Mouse (Mus musculus) liver, postnatal 0 days (tissue): ENCODE data around the gene Cd69. TPM values are rescaled to one million over a fixed set of nuclear protein-coding genes. Genes with fewer than 3 reads are reported as not detected.
A peak's percentile ranks its signal among the peaks of the same experiment; 100 is the strongest.

Experiments used
- ATAC-seq: fragments of 200-750 bp; cut with Nextera tagmentation; 2 replicates; pipeline ENCODE4 v1.8.0; 2017; ENCODE audit warnings: mild to moderate bottlenecking, moderate library complexity
- DNase-seq: peaks from one replicate; pipeline ENCODE4 v3.0.0-alpha.2; 2016
- H3K27ac ChIP-seq: fragments of 300-500 bp; sonication (generic); 2 replicates; pipeline ENCODE4 v1.5.1; 2014; ENCODE audit warnings: antibody characterized with exemption, moderate library complexity, mild to moderate bottlenecking, low read depth
- H3K27me3 ChIP-seq: fragments of 300-500 bp; sonication (generic); 2 replicates; pipeline ENCODE4 v1.6.1; 2014; ENCODE audit warnings: low read length, control low read depth, mixed read lengths; ENCODE audit not compliant: insufficient read depth
- H3K36me3 ChIP-seq: fragments of 300-500 bp; sonication (generic); replicated peaks from 2 replicates; pipeline ENCODE4 v1.6.1; 2014; ENCODE audit warnings: mild to moderate bottlenecking, control low read depth, low read length, moderate library complexity, mixed read lengths; ENCODE audit not compliant: insufficient read depth
- H3K4me1 ChIP-seq: fragments of 300-500 bp; sonication (generic); 2 replicates; pipeline ENCODE4 v1.6.1; 2014; ENCODE audit warnings: antibody characterized with exemption, mild to moderate bottlenecking, control low read depth; ENCODE audit not compliant: insufficient read depth
- H3K4me2 ChIP-seq: fragments of 300-500 bp; sonication (generic); 2 replicates; pipeline ENCODE4 v1.6.1; 2014; ENCODE audit warnings: low read depth, mild to moderate bottlenecking, low read length, moderate library complexity, mixed read lengths
- H3K4me3 ChIP-seq: fragments of 300-500 bp; sonication (generic); 2 replicates; pipeline ENCODE4 v1.5.1; 2014; ENCODE audit warnings: low read depth, low read length
- H3K9ac ChIP-seq: fragments of 300-500 bp; sonication (generic); replicated peaks from 2 replicates; pipeline ENCODE4 v1.6.1; 2014; ENCODE audit warnings: mild to moderate bottlenecking, moderate library complexity
- H3K9me3 ChIP-seq: fragments of 300-500 bp; sonication (generic); 2 replicates; pipeline ENCODE4 v1.6.1; 2016; ENCODE audit warnings: mild to moderate bottlenecking, control low read depth, low read length, mixed read lengths
- CTCF ChIP-seq: sonication (generic); IDR thresholded peaks from 2 replicates; pipeline ENCODE4 v1.5.1; 2016; ENCODE audit warnings: antibody characterized with exemption, low read depth
- EP300 ChIP-seq: IDR thresholded peaks from 2 replicates; pipeline ENCODE4 v1.6.1; 2016; ENCODE audit warnings: antibody characterized with exemption, low read depth, mild to moderate bottlenecking
- WGBS: fragments of 180-500 bp; shearing (Covaris S2); extraction: QIAGEN DNeasy Blood & Tissue Kit; methylation state at CpG from one replicate; pipeline ENCODE4 v1.1.7; 2014; ENCODE audit not compliant: insufficient replicate concordance; 5-methylcytosine and 5-hydroxymethylcytosine counted together
- polyA plus RNA-seq: library from polyadenylated mRNA; unstranded; fragments of >200 nt; fragmentation: Nextera tagmentation; extraction: Ambion mirVana; gene quantifications from 2 replicates; pipeline ENCODE4 v1.2.1, GENCODE M21; 2015

Gene Cd69
- polyA plus RNA-seq, 1 experiment from 2014 or later: 1.5 TPM

- no peaks in the 10 kb centered on the region for H3K27me3 ChIP-seq
- DNase-seq (no peak), ATAC-seq (no peak)
- no peak for TF ChIP-seq EP300
- no peak for TF ChIP-seq CTCF
- H3K36me3 ChIP-seq: no peaks in the 10 kb centered on the region
- H3K9me3 ChIP-seq: no peaks in the 10 kb centered on the region
- no peak overlapping the region for H3K9ac ChIP-seq
- H3K4me1 ChIP-seq: peaks cover 23% of the 10 kb centered on the region
- WGBS: 83% methylated on average over 9 of the region's 9 CpGs
- H3K27ac ChIP-seq: no peak overlapping the region
- no peak overlapping the region for H3K4me2 ChIP-seq
- H3K4me3 ChIP-seq: no peak overlapping the region
Observed at GRCm38 (mm10) chr6:129239564-129240248, 35.5 kb downstream of the Cd69 start.

GRCm38 (mm10) chr6:129238275-129239038 lies 36.8 kb downstream of the Cd69 start:
- Histone ChIP-seq H3K4me3 (peak overlapping the region; percentile 67), H3K27me3 (no peaks in the 10 kb centered on the region), H3K4me2 (peak overlapping the region; percentile 76), H3K4me1 (peaks cover 33% of the 10 kb centered on the region), H3K27ac (peak overlapping the region; percentile 91), H3K9ac (peak overlapping the region; percentile 71), H3K36me3 (no peaks in the 10 kb centered on the region), H3K9me3 (no peaks in the 10 kb centered on the region)
- ATAC-seq (peak; percentile 73), DNase-seq (peak; percentile 78)
- 9% methylated on average over 14 of the region's 14 CpGs for WGBS
- no peak for TF ChIP-seq EP300
- no peak for TF ChIP-seq CTCF

GRCm38 (mm10) chr6:129237350-129238274 lies 37.6 kb downstream of the Cd69 start:
- peak overlapping the region; percentile 91 for H3K27ac ChIP-seq
- DNase-seq (peak; percentile 87), ATAC-seq (peak; percentile 92)
- H3K4me1 ChIP-seq: peaks cover 39% of the 10 kb centered on the region
- H3K9me3 ChIP-seq: no peaks in the 10 kb centered on the region
- peak overlapping the region; percentile 71 for H3K9ac ChIP-seq
- H3K4me3 ChIP-seq: peak overlapping the region; percentile 67
- TF ChIP-seq EP300 (no peak), CTCF (peak; percentile 96)
- no peaks in the 10 kb centered on the region for H3K27me3 ChIP-seq
- WGBS: 5% methylated on average over 16 of the region's 16 CpGs
- H3K4me2 ChIP-seq: peak overlapping the region; percentile 76
- H3K36me3 ChIP-seq: no peaks in the 10 kb centered on the region

GRCm38 (mm10) chr6:129236652-129237342 lies 38.4 kb downstream of the Cd69 start:
- ATAC-seq (peak; percentile 13; the same call in 1 of the 2 replicates), DNase-seq (peak; percentile 32)
- H3K4me2 ChIP-seq: peak overlapping the region; percentile 76
- peak overlapping the region; percentile 67 for H3K4me3 ChIP-seq
- H3K9me3 ChIP-seq: no peaks in the 10 kb centered on the region
- peak overlapping the region; percentile 91 for H3K27ac ChIP-seq
- H3K9ac ChIP-seq: peak overlapping the region; percentile 64
- WGBS: 34% methylated on average over 2 of the region's 2 CpGs
- H3K4me1 ChIP-seq: peaks cover 44% of the 10 kb centered on the region
- H3K27me3 ChIP-seq: no peaks in the 10 kb centered on the region
- no peaks in the 10 kb centered on the region for H3K36me3 ChIP-seq
- TF ChIP-seq CTCF (no peak), EP300 (no peak)

GRCm38 (mm10) chr6:129235855-129236461 lies 39.3 kb downstream of the Cd69 start:
- 49% methylated on average over 5 of the region's 5 CpGs for WGBS
- peak overlapping the region; percentile 76 for H3K4me2 ChIP-seq
- DNase-seq: no peak

More at GRCm38 (mm10) chr6:129235855-129236461, 39.3 kb downstream of the Cd69 start:
- TF ChIP-seq CTCF: no peak
- peak; percentile 61 for TF ChIP-seq EP300
- 0 out of 2 replicates have a peak overlapping the region, but pooled peaks have one; percentile 30 for H3K9ac ChIP-seq
- no peaks in the 10 kb centered on the region for H3K27me3 ChIP-seq
- H3K36me3 ChIP-seq: no peaks in the 10 kb centered on the region
- no peaks in the 10 kb centered on the region for H3K9me3 ChIP-seq
- peak overlapping the region; percentile 91 for H3K27ac ChIP-seq
- no peak overlapping the region for H3K4me3 ChIP-seq
- H3K4me1 ChIP-seq: peaks cover 46% of the 10 kb centered on the region
- no peak for ATAC-seq
